Mouse (Mus musculus) liver, embryonic 14.5 days (tissue): ENCODE data around the gene Sema6b. TPM values are rescaled to one million over a fixed set of nuclear protein-coding genes. Genes with fewer than 3 reads are reported as not detected.
A peak's percentile ranks its signal among the peaks of the same experiment; 100 is the strongest.

Experiments
- ATAC-seq: fragments of 200-750 bp; cut with Nextera tagmentation; 2 replicates; pipeline ENCODE4 v1.8.0; 2017; ENCODE audit warnings: moderate number of reproducible peaks, mild to moderate bottlenecking, moderate library complexity; ENCODE audit not compliant: insufficient read depth
- DNase-seq, 3 experiments: peaks; one replicate each; pipeline ENCODE4 v3.0.0-alpha.2; 2012 to 2013; ENCODE audit warnings: low read depth in 3 of 3, low spot score in 3 of 3
- H3K27ac ChIP-seq: fragments of 300-500 bp; sonication (generic); 2 replicates; pipeline ENCODE4 v1.5.1; 2014; ENCODE audit warnings: moderate library complexity, mild to moderate bottlenecking, control low read depth, inconsistent platforms
- H3K27me3 ChIP-seq: fragments of 300-500 bp; sonication (generic); 2 replicates; pipeline ENCODE4 v1.6.1; 2014; ENCODE audit warnings: mild to moderate bottlenecking, low read length, moderate library complexity; ENCODE audit not compliant: control insufficient read depth, insufficient read depth
- H3K36me3 ChIP-seq: fragments of 300-500 bp; sonication (generic); replicated peaks from 2 replicates; pipeline ENCODE4 v1.6.1; 2014; ENCODE audit warnings: low read depth; ENCODE audit not compliant: control insufficient read depth, insufficient read depth
- H3K4me1 ChIP-seq, 2 experiments: fragments of 200-500 bp in 1 of 2; fragments of 300-500 bp in 1 of 2; sonication (generic) in 1 of 2; replicated peaks; 2 replicates each; pipeline ENCODE4 v1.6.1; 2012 to 2014; ENCODE audit warnings: antibody characterized with exemption in 1 of 2, inconsistent platforms in 1 of 2, low read length in 1 of 2; ENCODE audit not compliant: control insufficient read depth in 2 of 2, insufficient read depth in 2 of 2
- H3K4me2 ChIP-seq: fragments of 300-500 bp; sonication (generic); 2 replicates; pipeline ENCODE4 v1.6.1; 2014; ENCODE audit warnings: low read depth, mild to moderate bottlenecking, control low read depth, moderate library complexity
- H3K4me3 ChIP-seq, 2 experiments: fragments of 200-500 bp in 1 of 2; fragments of 300-500 bp in 1 of 2; sonication (generic) in 1 of 2; 2 replicates each; pipeline ENCODE4 v1.5.1; 2012 to 2014; ENCODE audit warnings: low read depth in 2 of 2, low read length in 2 of 2, mild to moderate bottlenecking in 2 of 2, control low read depth in 1 of 2, inconsistent platforms in 1 of 2, moderate library complexity in 1 of 2; ENCODE audit not compliant: insufficient read depth in 1 of 2
- H3K9ac ChIP-seq: fragments of 300-500 bp; sonication (generic); replicated peaks from 2 replicates; pipeline ENCODE4 v1.6.1; 2014; ENCODE audit warnings: mild to moderate bottlenecking, control low read depth, moderate library complexity
- H3K9me3 ChIP-seq: fragments of 300-500 bp; sonication (generic); 2 replicates; pipeline ENCODE4 v1.6.1; 2016; ENCODE audit warnings: low read length, mixed read lengths; ENCODE audit not compliant: control insufficient read depth
- CTCF ChIP-seq: IDR thresholded peaks from 2 replicates; pipeline ENCODE4 v1.5.1; 2016; ENCODE audit warnings: antibody characterized with exemption, low read depth, control low read depth
- EP300 ChIP-seq: IDR thresholded peaks from 2 replicates; pipeline ENCODE4 v1.6.1; 2016; ENCODE audit warnings: antibody characterized with exemption, low read depth
- WGBS: fragments of 180-500 bp; shearing (Covaris S2); extraction: QIAGEN DNeasy Blood & Tissue Kit; methylation state at CpG from one replicate; pipeline ENCODE4 v1.1.7; 2014; ENCODE audit not compliant: insufficient replicate concordance; 5-methylcytosine and 5-hydroxymethylcytosine counted together
- polyA plus RNA-seq, 2 experiments: library from polyadenylated mRNA; depleted of rRNA in 1 of 2; stranded (reverse) in 1 of 2; unstranded in 1 of 2; fragments of >200 nt; fragmentation: Nextera tagmentation in 1 of 2; extraction: Ambion mirVana in 1 of 2; gene quantifications; 2 replicates each; pipeline versions ENCODE4 v1.2.1 to v1.2.3; 2012 to 2014

Gene Sema6b
- polyA plus RNA-seq, 2 experiments, result 0.43 to 0.92 TPM

DNA sequence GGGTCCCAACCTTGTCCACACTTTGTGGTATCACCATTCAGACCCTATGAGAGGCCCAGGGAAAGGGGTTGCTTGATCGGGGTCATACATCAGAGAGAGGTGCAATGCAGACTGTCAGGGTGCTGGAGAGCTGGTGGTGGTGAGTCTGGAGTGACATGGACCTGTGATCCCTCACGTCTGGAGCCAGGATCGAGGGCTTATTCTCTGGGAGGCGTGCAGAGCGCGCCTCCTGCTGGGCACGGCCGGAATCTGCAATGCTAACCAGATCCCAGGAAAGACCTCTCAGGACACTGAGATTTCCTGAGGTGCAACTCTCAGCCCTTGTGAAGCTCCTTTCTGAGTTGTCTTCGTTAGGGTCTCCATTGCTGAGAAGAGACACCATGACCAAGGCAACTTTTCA, 19.6 kb upstream of the Sema6b start:
- DNase-seq (peak in 2 of 3 experiments; percentile 30 to 33), ATAC-seq (no peak)
- H3K36me3 ChIP-seq, result no peaks in the 10 kb centered on the region
- peaks cover 0 to 9% of the 10 kb centered on the region in 2 experiments; a peak in 2 of 4 replicates for H3K4me1 ChIP-seq
- H3K27me3 ChIP-seq, result no peaks in the 10 kb centered on the region
- WGBS, result 2% methylated on average over 9 of the region's 9 CpGs
- peak; percentile 92 for TF ChIP-seq CTCF
- TF ChIP-seq EP300, result no peak
- H3K9ac ChIP-seq, result no peak overlapping the region
- H3K27ac ChIP-seq, result no peak overlapping the region
- no peak overlapping the region for H3K4me2 ChIP-seq
- no peaks in the 10 kb centered on the region for H3K9me3 ChIP-seq
- H3K4me3 ChIP-seq, result no peak overlapping the region

DNA sequence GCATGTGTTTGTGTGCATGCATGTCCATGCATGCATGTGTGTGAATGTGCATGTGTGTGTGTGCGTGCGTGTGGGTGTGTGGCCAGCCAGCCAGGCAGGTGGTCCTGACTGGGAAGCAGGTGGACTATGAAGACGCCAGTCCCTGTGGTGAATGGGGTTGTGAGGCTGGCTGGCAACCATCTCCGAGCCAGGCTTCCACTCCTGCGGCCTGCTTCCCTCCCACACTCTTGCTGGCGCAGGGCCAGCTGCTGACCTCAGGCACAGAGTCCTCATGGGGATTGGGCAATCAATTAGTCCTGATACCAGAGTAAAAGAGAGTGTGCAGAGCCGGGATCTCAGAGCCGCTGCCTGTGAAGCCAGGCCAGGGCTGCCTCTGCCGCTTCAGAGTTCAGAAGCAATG, 13.5 kb upstream of the Sema6b start:
- H3K36me3 ChIP-seq, result no peaks in the 10 kb centered on the region
- DNase-seq (peak in 2 of 3 experiments; percentile 31 to 36), ATAC-seq (peak; percentile 52; the same call in 1 of the 2 replicates)
- H3K27me3 ChIP-seq, result peaks cover 11% of the 10 kb centered on the region
- H3K4me2 ChIP-seq, result no peak overlapping the region
- peaks cover 0 to 2% of the 10 kb centered on the region in 2 experiments; a peak in 1 of 4 replicates for H3K4me1 ChIP-seq
- TF ChIP-seq CTCF, result no peak
- TF ChIP-seq EP300, result no peak
- 47% methylated on average over 9 of the region's 9 CpGs for WGBS
- H3K4me3 ChIP-seq, result no peak overlapping the region
- no peak overlapping the region for H3K27ac ChIP-seq
- no peak overlapping the region for H3K9ac ChIP-seq
- no peaks in the 10 kb centered on the region for H3K9me3 ChIP-seq

DNA sequence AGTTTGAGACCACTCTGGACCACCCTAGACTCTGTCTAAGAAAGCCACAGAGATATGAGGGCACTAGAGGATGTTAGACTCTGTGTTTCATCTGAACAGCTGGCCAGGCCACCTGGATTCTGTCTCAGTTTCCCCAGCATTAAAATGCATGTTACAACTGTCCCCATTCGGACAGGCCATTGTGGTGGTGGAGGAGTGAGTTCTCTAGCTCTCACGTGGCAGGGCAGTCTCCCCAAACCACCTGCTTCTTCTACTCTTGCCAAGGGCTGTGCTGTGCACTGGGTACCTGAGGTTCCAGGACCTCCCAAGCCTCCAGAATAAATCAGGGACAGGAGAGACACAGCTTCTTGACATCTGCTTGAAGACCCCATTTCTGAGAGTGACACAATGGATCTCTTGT, 9.8 kb upstream of the Sema6b start:
- ATAC-seq, result no peak
- DNase-seq, result no peak

DNA sequence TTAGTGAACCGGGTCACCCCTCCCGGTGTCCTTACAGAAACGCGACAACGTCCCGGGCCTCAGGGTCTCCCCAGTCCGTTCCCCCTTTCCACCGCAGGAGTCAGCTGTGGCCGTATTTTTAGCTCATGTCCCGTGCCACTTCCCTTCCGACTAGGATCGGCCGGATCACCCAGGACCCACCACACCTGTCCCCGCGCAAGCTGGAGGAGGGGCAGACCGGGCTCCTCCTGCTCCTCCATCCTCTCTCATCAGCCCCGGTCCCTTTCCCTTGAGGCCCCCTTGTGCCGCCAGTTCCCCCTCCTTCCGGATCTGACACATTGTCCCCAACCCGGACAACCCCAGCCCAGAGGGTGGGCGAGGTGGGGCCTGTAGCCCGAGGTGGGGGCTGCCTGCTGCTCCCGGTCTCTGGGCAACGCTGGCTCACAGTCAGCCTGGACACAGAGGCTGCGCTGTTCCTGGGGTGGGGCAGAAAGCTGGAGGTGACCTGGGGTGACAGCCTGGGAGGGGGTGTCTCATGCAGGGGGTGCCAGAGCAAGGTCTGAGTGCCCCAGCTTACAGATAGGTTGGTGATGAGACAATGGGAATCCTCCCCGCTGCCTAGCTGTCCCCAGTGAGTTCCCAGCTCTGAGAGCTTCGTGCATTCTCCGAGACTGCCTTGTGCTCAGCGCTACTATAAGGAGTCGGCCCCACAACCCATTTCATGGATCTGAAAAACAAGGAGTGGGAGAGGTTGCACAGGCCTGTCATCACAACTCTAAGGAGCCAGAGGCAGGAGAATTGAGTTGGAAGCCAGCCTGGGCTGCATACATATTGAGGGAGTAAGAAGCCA, 8.9 kb upstream of the Sema6b start:
- H3K36me3 ChIP-seq, result no peaks in the 10 kb centered on the region
- TF ChIP-seq EP300 (no peak), CTCF (no peak)
- H3K4me2 ChIP-seq, result no peak overlapping the region
- 5% methylated on average over 30 of the region's 30 CpGs for WGBS
- no peak overlapping the region for H3K9ac ChIP-seq
- H3K4me3 ChIP-seq, result no peak overlapping the region
- H3K9me3 ChIP-seq, result no peaks in the 10 kb centered on the region
- peaks cover 0 to 2% of the 10 kb centered on the region in 2 experiments; a peak in 1 of 4 replicates for H3K4me1 ChIP-seq
- no peak for DNase-seq
- ATAC-seq, result no peak
- no peak overlapping the region for H3K27ac ChIP-seq
- peaks cover 22% of the 10 kb centered on the region for H3K27me3 ChIP-seq

More for the DNA sequence above, 9.8 kb upstream of the Sema6b start:
- H3K9ac ChIP-seq, result no peak overlapping the region
- peaks cover 22% of the 10 kb centered on the region for H3K27me3 ChIP-seq
- no peak overlapping the region for H3K27ac ChIP-seq
- WGBS, result 33% methylated on average over 2 of the region's 2 CpGs
- peaks cover 0 to 2% of the 10 kb centered on the region in 2 experiments; a peak in 1 of 4 replicates for H3K4me1 ChIP-seq
- H3K9me3 ChIP-seq, result no peaks in the 10 kb centered on the region
- no peak overlapping the region for H3K4me3 ChIP-seq
- no peak overlapping the region for H3K4me2 ChIP-seq
- H3K36me3 ChIP-seq, result no peaks in the 10 kb centered on the region
- TF ChIP-seq EP300, result no peak
- no peak for TF ChIP-seq CTCF

DNA sequence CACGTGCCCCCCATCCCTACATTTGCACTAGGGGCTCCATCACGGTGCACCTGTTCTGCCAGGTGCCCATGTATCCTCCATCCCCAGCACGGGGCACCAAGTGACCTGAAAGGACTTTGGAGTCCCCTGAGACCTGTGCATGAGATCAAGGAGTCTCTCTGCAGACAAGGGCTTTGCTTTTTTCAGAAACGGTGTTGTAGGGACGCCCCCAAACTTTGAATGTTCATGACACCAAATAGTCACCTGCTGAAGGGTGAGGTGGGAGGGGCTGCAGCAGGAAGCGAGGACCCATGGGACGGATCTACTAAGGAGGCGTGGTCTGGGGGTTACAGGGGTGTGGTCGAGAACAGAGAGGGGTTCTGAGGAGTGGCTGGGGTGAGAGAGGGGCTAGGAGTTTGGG, 8.1 kb upstream of the Sema6b start:
- ATAC-seq (no peak), DNase-seq (no peak)
- Histone ChIP-seq H3K9ac (no peak overlapping the region), H3K4me3 (no peak overlapping the region), H3K27me3 (peaks cover 22% of the 10 kb centered on the region), H3K4me1 (no peaks in the 10 kb centered on the region), H3K27ac (no peak overlapping the region), H3K36me3 (no peaks in the 10 kb centered on the region), H3K4me2 (no peak overlapping the region), H3K9me3 (no peaks in the 10 kb centered on the region)
- WGBS, result 21% methylated on average over 9 of the region's 9 CpGs
- TF ChIP-seq EP300 (no peak), CTCF (no peak)
